Mouse (Mus musculus): Measurements from ENCODE around the gene Mertk. TPM values are rescaled to one million over a fixed set of nuclear protein-coding genes. Genes with fewer than 3 reads are reported as not detected.

The Mertk gene
- polyA plus RNA-seq, 1 experiment = 1.3 TPM

DNA sequence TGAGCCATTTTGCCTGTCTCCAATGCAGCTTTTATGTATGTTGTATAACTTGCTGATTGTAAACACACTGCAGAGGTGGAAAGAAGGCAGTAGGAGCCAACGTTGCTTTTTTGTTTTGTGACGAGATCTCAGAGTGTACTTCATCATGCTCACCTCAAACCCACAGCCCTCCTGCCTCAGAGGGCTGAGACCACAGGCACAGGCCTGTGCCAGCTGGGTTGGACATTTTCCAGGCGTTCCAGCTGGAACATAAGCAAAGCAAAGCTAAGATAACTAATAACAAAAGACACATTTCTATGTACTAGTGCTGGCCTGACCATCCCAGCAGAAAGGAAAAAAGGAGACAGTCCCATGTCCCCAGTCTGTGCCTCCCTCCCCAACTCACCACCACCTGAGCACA, 36.3 kb downstream of the Mertk start:
- Histone ChIP-seq H3K4me3 (replicated peaks) (no peak overlapping the region), H3K4me1 (no peaks in the 10 kb centered on the region), H3K9me3 (no peaks in the 10 kb centered on the region), H3K36me3 (replicated peaks; ENCODE audit: low read length) (no peaks in the 10 kb centered on the region), H3K27me3 (replicated peaks) (peaks cover 27% of the 10 kb centered on the region)
- TF ChIP-seq GATA1 (IDR thresholded peaks at IDR 0.05; ENCODE audit: borderline replicate concordance, low read length) (no peak), FLI1 (IDR thresholded peaks at IDR 0.05; ENCODE audit: low read length) (no peak)

DNA sequence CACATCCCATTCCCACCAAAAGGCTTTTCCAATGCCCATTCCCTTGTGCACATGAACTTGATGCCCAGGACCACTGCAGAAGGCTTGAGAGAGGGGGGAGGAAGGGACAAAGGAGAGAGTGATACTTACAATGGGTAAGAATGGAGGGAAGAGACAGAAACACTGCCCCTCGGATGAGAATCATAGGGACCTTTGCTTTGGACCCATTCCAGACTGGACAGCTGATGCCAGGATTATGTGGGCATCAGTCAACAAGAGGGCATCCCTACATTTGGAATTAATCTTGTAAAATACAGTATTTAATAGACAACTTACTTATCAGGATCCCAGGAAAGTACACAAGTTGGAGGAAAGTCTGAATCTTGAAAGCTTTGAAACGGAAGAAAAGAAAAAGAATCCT, 38.3 kb downstream of the Mertk start:
- TF ChIP-seq FLI1 (IDR thresholded peaks at IDR 0.05; ENCODE audit: low read length) = no peak
- Histone ChIP-seq H3K27me3 (replicated peaks) (peaks cover 21% of the 10 kb centered on the region), H3K4me1 (no peaks in the 10 kb centered on the region), H3K9me3 (no peaks in the 10 kb centered on the region), H3K4me3 (replicated peaks) (no peak overlapping the region), H3K36me3 (replicated peaks; ENCODE audit: low read length) (no peaks in the 10 kb centered on the region)

DNA sequence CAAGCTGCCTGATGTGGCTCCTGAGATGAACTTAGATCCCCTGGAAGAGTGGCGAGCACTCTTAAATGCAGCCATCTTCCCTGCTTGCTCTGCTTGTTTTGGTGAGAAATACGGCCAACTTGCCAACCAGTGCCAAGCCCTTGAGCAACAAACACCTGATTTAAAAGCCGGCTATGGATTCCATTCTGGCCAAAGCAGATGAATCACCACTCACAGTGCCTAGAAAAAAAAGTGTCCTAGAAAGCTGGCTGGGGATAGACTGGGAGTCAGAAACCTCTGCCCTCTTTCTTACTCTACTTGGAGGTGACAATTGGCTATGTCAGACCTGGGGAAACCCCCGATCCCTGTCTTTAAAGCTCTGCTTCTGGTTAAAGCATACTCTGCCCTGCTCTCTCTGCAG, 39.0 kb downstream of the Mertk start:
- peaks cover 19% of the 10 kb centered on the region for H3K27me3 ChIP-seq (replicated peaks)
- no peaks in the 10 kb centered on the region for H3K36me3 ChIP-seq (replicated peaks; ENCODE audit: low read length)
- TF ChIP-seq GATA1 (IDR thresholded peaks at IDR 0.05; ENCODE audit: borderline replicate concordance, low read length) (no peak), FLI1 (IDR thresholded peaks at IDR 0.05; ENCODE audit: low read length) (no peak)
- no peaks in the 10 kb centered on the region for H3K4me1 ChIP-seq
- no peaks in the 10 kb centered on the region for H3K9me3 ChIP-seq
- H3K4me3 ChIP-seq (replicated peaks) = no peak overlapping the region

DNA sequence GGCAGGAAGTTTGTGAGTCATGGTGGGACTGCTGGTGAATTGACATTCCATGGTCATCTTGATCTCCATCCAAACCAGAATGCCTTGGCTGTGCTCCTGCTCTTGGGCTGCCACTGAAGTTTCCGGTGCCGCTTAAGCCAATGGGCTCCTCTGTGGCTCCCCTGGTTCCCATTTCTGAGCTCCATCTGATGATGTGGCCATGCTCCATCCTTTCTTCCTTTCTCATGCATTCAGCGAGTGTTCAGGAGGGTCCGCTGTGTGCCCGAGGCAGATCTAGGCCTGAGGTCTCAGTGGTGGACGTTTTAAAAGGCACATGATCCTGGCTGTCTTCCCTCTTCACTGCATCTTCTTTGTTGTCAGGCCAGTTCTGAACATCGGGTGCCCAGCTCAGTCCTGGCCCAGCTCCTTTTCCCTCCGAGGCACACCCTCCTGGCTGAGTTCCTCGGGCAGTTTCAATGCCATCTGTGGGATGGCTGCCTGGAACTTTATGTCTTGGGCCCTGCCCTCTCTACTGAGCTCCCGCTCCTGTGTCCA, 40.0 kb downstream of the Mertk start:
- no peaks in the 10 kb centered on the region for H3K9me3 ChIP-seq
- H3K4me1 ChIP-seq = no peaks in the 10 kb centered on the region; the same call in 1 of the 2 replicates
- H3K4me3 ChIP-seq (replicated peaks) = no peak overlapping the region
- no peaks in the 10 kb centered on the region for H3K36me3 ChIP-seq (replicated peaks; ENCODE audit: low read length)
- TF ChIP-seq FLI1 (IDR thresholded peaks at IDR 0.05; ENCODE audit: low read length) (no peak), GATA1 (IDR thresholded peaks at IDR 0.05; ENCODE audit: borderline replicate concordance, low read length) (no peak)
- H3K27me3 ChIP-seq (replicated peaks) = peaks cover 27% of the 10 kb centered on the region

DNA sequence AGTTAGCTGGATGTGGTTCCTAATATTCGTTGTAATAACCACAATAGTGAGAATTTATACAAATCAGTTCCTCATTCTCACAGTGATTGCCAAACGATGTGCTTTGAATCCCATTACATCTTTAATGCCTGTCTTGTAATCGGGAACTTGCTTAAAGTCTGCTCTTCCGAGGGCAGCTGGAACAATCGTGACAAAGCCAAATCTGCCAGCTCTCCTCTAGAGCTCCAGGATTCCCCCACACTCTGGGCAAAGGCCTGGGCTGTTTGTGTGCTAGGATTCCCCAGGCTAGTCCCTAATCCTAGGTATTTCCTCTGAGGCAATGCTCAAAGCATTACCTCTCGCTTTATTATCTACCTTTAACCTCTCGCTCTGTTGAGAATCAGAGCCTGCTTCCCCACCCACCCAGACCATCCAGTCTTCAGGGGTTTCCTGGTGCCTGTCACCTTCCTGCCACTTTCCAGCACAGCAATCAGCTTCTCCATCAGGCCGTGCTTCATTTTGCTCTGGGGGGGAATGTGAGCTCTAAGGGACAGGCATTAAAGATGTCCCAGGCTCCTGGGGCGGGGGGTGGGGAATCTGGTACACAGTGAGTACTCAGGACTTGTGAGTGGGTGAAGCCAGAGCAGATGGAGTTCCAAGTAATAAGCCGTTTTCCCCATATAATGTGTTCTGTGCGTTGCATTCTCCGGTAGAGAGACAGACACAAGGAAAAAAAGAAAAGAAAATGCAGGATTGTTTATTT, 47.3 kb downstream of the Mertk start:
- Histone ChIP-seq H3K9me3 (no peaks in the 10 kb centered on the region), H3K4me3 (replicated peaks) (no peak overlapping the region), H3K36me3 (replicated peaks; ENCODE audit: low read length) (no peaks in the 10 kb centered on the region), H3K4me1 (peaks cover 7% of the 10 kb centered on the region), H3K27me3 (replicated peaks) (peaks cover 32% of the 10 kb centered on the region)
- TF ChIP-seq FLI1 (IDR thresholded peaks at IDR 0.05; ENCODE audit: low read length) (no peak), GATA1 (IDR thresholded peaks at IDR 0.05; ENCODE audit: borderline replicate concordance, low read length) (no peak)

DNA sequence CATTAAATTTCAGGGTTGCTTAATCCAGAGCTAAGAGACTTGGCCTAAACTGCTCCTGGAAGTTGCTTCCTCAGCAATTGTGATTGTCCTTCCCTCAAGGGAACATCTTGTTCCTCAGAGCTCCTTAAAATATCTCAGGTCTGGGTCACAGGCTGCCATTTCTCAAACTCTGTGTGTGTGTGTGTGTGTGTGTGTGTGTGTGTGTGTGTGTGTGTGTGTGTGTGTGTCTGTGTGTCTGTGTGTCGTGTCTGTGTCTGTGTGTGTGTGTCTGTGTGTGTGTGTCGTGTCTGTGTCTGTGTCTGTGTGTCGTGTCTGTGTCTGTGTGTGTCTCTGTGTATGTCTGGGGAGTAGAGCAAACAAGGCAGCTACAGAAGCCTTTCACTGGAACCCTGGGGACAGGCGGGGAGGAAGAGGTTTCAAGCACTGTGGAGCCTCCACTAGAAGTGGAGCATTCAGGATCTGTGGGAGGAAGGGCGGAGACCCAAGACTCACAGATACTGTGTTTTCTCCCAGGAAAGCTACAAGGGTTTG, 47.9 kb downstream of the Mertk start:
- TF ChIP-seq GATA1 (IDR thresholded peaks at IDR 0.05; ENCODE audit: borderline replicate concordance, low read length) = no peak
- no peak for TF ChIP-seq FLI1 (IDR thresholded peaks at IDR 0.05; ENCODE audit: low read length)
- Histone ChIP-seq H3K36me3 (replicated peaks; ENCODE audit: low read length) (no peaks in the 10 kb centered on the region), H3K4me3 (replicated peaks) (no peak overlapping the region), H3K27me3 (replicated peaks) (peaks cover 32% of the 10 kb centered on the region), H3K9me3 (no peaks in the 10 kb centered on the region), H3K4me1 (peaks cover 7% of the 10 kb centered on the region)

DNA sequence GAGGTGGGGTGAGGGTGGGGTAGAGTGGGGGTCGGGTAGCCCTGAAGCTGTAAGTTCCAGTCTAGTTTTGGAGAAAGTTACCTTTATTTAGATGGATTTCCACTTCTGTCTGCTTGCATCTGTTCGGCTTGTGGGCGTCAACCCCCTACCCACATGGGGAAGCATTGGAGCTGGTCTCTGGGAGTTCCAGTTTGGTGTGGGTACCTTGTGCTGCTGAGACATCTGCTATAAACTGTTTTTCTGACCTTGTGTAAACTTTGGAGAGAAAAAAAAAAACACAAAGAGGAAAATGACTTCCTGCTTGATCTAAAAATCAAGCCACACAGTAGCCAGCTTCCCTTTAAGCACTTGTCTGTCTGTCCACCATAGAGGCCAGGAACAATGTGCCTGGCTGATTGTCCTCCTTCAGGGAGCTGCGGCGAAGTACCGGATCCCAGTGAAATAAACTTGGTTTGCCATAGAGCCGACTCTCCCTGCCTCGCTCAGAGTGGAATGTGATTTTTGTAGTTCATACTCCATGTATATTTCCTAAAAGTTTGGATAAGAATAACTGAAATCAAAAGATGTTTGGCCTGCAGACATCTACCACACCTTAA, 48.8 kb downstream of the Mertk start:
- no peaks in the 10 kb centered on the region for H3K9me3 ChIP-seq
- no peak overlapping the region for H3K4me3 ChIP-seq (replicated peaks)
- no peaks in the 10 kb centered on the region for H3K36me3 ChIP-seq (replicated peaks; ENCODE audit: low read length)
- peaks cover 10% of the 10 kb centered on the region for H3K4me1 ChIP-seq
- H3K27me3 ChIP-seq (replicated peaks) = peaks cover 37% of the 10 kb centered on the region
- TF ChIP-seq FLI1 (IDR thresholded peaks at IDR 0.05; ENCODE audit: low read length) (no peak), GATA1 (IDR thresholded peaks at IDR 0.05; ENCODE audit: borderline replicate concordance, low read length) (no peak)

DNA sequence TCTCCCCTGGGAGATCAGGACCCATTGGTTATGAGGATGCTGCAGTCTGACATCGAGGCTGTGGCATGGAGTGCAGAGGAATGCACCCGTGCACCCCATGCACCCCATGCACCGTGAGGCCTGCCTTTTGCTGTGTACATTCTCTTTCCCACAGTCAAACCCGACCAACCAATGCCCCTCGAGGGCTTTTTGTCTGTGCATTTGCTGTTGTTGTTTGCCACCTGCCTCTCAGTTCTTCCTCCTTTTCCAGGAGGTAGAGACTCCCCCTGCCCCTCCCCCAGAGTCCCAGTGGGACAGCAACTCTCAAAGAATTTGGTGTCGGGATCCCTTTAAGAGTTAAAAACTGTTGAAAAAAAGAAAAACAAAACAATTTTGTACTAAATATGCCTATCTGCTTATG, 49.4 kb downstream of the Mertk start:
- H3K9me3 ChIP-seq = no peaks in the 10 kb centered on the region
- no peaks in the 10 kb centered on the region for H3K36me3 ChIP-seq (replicated peaks; ENCODE audit: low read length)
- H3K27me3 ChIP-seq (replicated peaks) = peaks cover 32% of the 10 kb centered on the region
- no peak for TF ChIP-seq GATA1 (IDR thresholded peaks at IDR 0.05; ENCODE audit: borderline replicate concordance, low read length)
- no peak for TF ChIP-seq FLI1 (IDR thresholded peaks at IDR 0.05; ENCODE audit: low read length)
- no peak overlapping the region for H3K4me3 ChIP-seq (replicated peaks)
- peaks cover 10% of the 10 kb centered on the region for H3K4me1 ChIP-seq

DNA sequence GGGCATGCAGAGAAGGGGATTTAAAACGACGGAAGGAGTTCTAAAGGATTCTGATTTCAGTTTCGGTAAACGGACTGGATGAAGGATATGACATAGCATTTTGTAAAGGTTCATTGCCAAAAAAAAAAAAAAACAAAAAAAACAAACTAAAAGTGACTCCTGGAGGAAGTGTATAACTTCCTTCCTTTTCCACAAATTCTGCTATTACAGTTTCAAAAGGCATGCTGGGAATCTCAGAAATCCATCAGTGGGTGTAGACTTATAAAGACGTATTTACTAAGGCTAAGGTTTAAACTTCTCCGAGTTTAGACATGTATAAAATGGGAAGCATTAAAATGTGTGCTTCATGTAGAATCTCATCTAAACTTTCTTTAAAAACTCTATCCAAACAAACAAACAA, 52.3 kb downstream of the Mertk start:
- TF ChIP-seq GATA1 (IDR thresholded peaks at IDR 0.05; ENCODE audit: borderline replicate concordance, low read length) = no peak
- no peak for TF ChIP-seq FLI1 (IDR thresholded peaks at IDR 0.05; ENCODE audit: low read length)
- Histone ChIP-seq H3K27me3 (replicated peaks) (peaks cover 27% of the 10 kb centered on the region), H3K36me3 (replicated peaks; ENCODE audit: low read length) (no peaks in the 10 kb centered on the region), H3K4me3 (replicated peaks) (no peak overlapping the region), H3K4me1 (peaks cover 13% of the 10 kb centered on the region), H3K9me3 (no peaks in the 10 kb centered on the region)

DNA sequence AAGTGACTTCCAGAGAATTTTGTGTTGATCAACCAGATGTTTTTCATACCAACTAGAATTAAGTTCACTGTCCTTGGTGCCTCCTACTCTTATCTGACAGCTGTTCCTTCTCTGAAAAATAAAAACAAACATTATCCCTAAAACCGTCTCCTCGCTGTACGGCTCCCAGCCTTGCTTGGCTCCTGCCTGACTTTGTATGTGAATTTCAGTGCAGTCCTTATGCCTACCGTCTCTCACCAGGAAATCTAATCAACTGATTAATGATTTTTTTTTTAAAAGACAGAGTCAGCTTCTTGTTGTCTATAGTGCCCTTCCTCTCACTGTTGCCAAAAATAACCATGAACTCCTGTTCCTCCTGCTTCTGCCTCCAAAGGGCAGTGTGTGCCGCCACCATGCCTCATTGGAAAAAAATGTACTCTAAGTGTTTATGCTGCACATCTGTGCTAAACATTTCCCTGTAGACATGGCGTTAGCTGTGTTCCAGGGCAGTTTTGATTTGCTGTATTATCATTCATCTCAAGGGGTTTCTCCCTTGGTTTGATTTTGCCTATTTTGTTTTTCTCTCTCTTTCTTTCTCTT, 54.6 kb downstream of the Mertk start:
- Histone ChIP-seq H3K36me3 (replicated peaks; ENCODE audit: low read length) (no peaks in the 10 kb centered on the region), H3K9me3 (no peaks in the 10 kb centered on the region), H3K4me1 (peaks cover 6% of the 10 kb centered on the region; the same call in 1 of the 2 replicates), H3K27me3 (replicated peaks) (peaks cover 30% of the 10 kb centered on the region), H3K4me3 (replicated peaks) (no peak overlapping the region)
- TF ChIP-seq FLI1 (IDR thresholded peaks at IDR 0.05; ENCODE audit: low read length) (no peak), GATA1 (IDR thresholded peaks at IDR 0.05; ENCODE audit: borderline replicate concordance, low read length) (no peak)

Measured in megakaryocyte, embryonic 14.5 days (primary cell).